ENCODE assay signal across 16 mouse cellular contexts in the genomic region with DNA sequence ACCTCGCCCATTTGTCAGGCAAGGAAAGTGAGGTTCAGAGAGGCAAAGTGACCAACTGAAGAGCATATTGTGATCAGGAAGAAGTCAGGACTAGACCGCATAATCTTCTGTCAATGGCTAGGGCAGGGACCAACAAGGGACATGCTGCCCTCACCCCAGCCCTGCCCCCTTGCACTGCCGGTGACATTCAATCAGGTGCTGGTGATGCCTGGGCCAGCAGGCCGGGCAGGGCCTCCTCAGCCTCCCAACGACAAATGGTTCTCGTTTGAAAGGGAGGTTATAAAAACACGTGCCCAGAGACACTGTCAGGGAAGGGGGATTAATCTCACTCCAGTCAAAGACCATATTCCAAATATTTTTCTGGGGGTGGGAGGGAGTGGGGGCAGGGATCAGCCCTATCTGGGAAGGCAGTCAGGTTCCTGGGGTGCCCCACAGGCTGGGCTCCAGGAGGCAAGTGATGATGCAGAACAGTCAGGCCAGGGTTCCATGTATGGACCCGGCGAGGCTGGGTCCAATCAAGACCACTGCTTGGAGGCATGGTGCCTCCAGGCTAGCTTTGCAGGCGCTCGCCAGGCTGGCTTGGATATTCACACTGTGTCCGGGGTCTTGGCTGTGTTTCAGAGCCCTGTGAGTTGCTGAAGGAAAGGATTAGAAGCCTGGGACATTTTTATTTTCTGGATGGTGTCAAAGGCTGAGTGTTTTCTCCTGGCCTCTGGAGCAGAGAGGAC.
A peak's percentile ranks its signal among the peaks of the same experiment; 100 is the strongest.
DNase-seq lines count a peak whose midpoint lies in the region; ATAC-seq and TF ChIP-seq lines count a peak whose summit lies in the region.
"Had no signal": no experiment of that assay in that cellular context is flagged by ENCODE, and none has a peak within 500 bp of the region (broad histone marks: within the 10 kb centered on the region; RNA-seq: fewer than 3 reads in every experiment).

No protein-coding gene starts in this region.

- H3K4me3 ChIP-seq in gastrocnemius, adult 2 months: no peak overlapping the region
- no peak overlapping the region for H3K4me3 ChIP-seq in midbrain, embryonic 10.5 days
- H3K4me3 ChIP-seq in midbrain, embryonic 16.5 days (ENCODE audit: low read depth, low read length): no peak overlapping the region
- no peak overlapping the region for H3K4me3 ChIP-seq in embryonic facial prominence, embryonic 13.5 days
- no peak overlapping the region for H3K4me3 ChIP-seq in limb, embryonic 14.5 days (replicated peaks; ENCODE audit: low read length)
- H3K4me3 ChIP-seq: hindbrain, embryonic 15.5 days; liver, embryonic 13.5 days had no signal

- DNase-seq in gastrocnemius, adult 2 months: peak; percentile 9
- no peak for DNase-seq in gastrocnemius, adult 18-20 months (ENCODE audit: low spot score)
- no peak for DNase-seq in midbrain, embryonic 10.5 days (ENCODE audit: low spot score)
- DNase-seq in limb, embryonic 14.5 days (ENCODE audit: low spot score): no peak
- DNase-seq in layer of hippocampus, adult 9-11 months: no peak
- DNase-seq: adrenal gland, postnatal 10 days; gastrocnemius, postnatal 25 days; heart, postnatal 10 days; kidney, postnatal 14 days; liver, embryonic 13.5 days; right cerebral cortex, adult 18-20 months; spleen, adult 18-20 months had no signal

- H3K4me1 ChIP-seq in midbrain, embryonic 10.5 days: peaks cover 54% of the 10 kb centered on the region
- peaks cover 17% of the 10 kb centered on the region for H3K4me1 ChIP-seq in midbrain, embryonic 16.5 days (ENCODE audit: control insufficient read depth, insufficient read depth, low read length)
- peaks cover 64% of the 10 kb centered on the region for H3K4me1 ChIP-seq in embryonic facial prominence, embryonic 13.5 days
- H3K4me1 ChIP-seq in limb, embryonic 14.5 days (ENCODE audit: control insufficient read depth, insufficient read depth, low read length): peaks cover 54% of the 10 kb centered on the region
- H3K4me1 ChIP-seq: liver, embryonic 13.5 days had no signal

- H3K27me3 ChIP-seq in midbrain, embryonic 10.5 days (ENCODE audit: low read depth, poor library complexity, severe bottlenecking): peaks cover 66% of the 10 kb centered on the region
- H3K27me3 ChIP-seq in midbrain, embryonic 16.5 days (ENCODE audit: control insufficient read depth, insufficient read depth, low read depth, low read length): peaks cover 6% of the 10 kb centered on the region; the same call in 1 of the 2 replicates
- peaks cover 17% of the 10 kb centered on the region for H3K27me3 ChIP-seq in embryonic facial prominence, embryonic 13.5 days
- H3K27me3 ChIP-seq in limb, embryonic 14.5 days (ENCODE audit: control insufficient read depth, insufficient read depth, low read length): 0 out of 2 replicates have a peak, but pooled peaks cover 10% of the 10 kb centered on the region

- no peak overlapping the region for H3K4me2 ChIP-seq in midbrain, embryonic 16.5 days (ENCODE audit: low read length)
- no peak overlapping the region for H3K4me2 ChIP-seq in embryonic facial prominence, embryonic 13.5 days
- H3K4me2 ChIP-seq in limb, embryonic 14.5 days (replicated peaks; ENCODE audit: low read depth, low read length, severe bottlenecking): peak overlapping the region; percentile 66
- H3K4me2 ChIP-seq: hindbrain, embryonic 15.5 days; liver, embryonic 13.5 days had no signal

- H3K9me3 ChIP-seq in midbrain, embryonic 10.5 days (replicated peaks): no peaks in the 10 kb centered on the region; the same call in 1 of the 2 replicates
- no peaks in the 10 kb centered on the region for H3K9me3 ChIP-seq in midbrain, embryonic 16.5 days (replicated peaks; ENCODE audit: control insufficient read depth, low read length, poor library complexity, severe bottlenecking)
- no peaks in the 10 kb centered on the region for H3K9me3 ChIP-seq in embryonic facial prominence, embryonic 13.5 days
- 0 out of 2 replicates have a peak, but pooled peaks cover 4% of the 10 kb centered on the region for H3K9me3 ChIP-seq in limb, embryonic 14.5 days (ENCODE audit: control insufficient read depth, low read length)
- H3K9me3 ChIP-seq: hindbrain, embryonic 15.5 days; liver, embryonic 13.5 days had no signal

- no peak overlapping the region for H3K27ac ChIP-seq in gastrocnemius, adult 2 months
- peak overlapping the region; percentile 49 for H3K27ac ChIP-seq in midbrain, embryonic 10.5 days (replicated peaks)
- no peak overlapping the region for H3K27ac ChIP-seq in midbrain, embryonic 16.5 days (ENCODE audit: low read length)
- peak overlapping the region; percentile 91 for H3K27ac ChIP-seq in embryonic facial prominence, embryonic 13.5 days
- H3K27ac ChIP-seq in limb, embryonic 14.5 days (replicated peaks; ENCODE audit: low read depth, low read length): peak overlapping the region; percentile 95
- H3K27ac ChIP-seq: hindbrain, embryonic 15.5 days; liver, embryonic 13.5 days had no signal

- TF ChIP-seq POLR2A in limb, embryonic 14.5 days (IDR thresholded peaks at IDR 0.05; ENCODE audit: borderline replicate concordance, extremely low read depth, insufficient read depth, insufficient read length): no peak

- 57% methylated on average over 12 of the region's 12 CpGs for WGBS in midbrain, embryonic 10.5 days
- 51% methylated on average over 12 of the region's 12 CpGs for WGBS in midbrain, embryonic 16.5 days
- 21% methylated on average over 12 of the region's 12 CpGs for WGBS in embryonic facial prominence, embryonic 13.5 days
- 19% methylated on average over 12 of the region's 12 CpGs for WGBS in limb, embryonic 14.5 days

- H3K9ac ChIP-seq in midbrain, embryonic 16.5 days (ENCODE audit: low read depth, low read length): no peak overlapping the region
- H3K9ac ChIP-seq in embryonic facial prominence, embryonic 13.5 days: 0 out of 2 replicates have a peak overlapping the region, but pooled peaks have one; percentile 40
- no peak overlapping the region for H3K9ac ChIP-seq in limb, embryonic 14.5 days (ENCODE audit: low read depth, low read length, severe bottlenecking)
- H3K9ac ChIP-seq: hindbrain, embryonic 15.5 days; liver, embryonic 13.5 days had no signal

- ATAC-seq in midbrain, embryonic 16.5 days: no peak
- no peak for ATAC-seq in embryonic facial prominence, embryonic 13.5 days (ENCODE audit: insufficient number of reproducible peaks, insufficient read depth, low FRiP score, low TSS enrichment, low read depth)
- ATAC-seq in limb, embryonic 14.5 days (ENCODE audit: low FRiP score, low read depth): no peak; the same call in 1 of the 2 replicates
- ATAC-seq: intestine, postnatal 0 days had no signal

- no peaks in the 10 kb centered on the region for H3K36me3 ChIP-seq in midbrain, embryonic 10.5 days
- H3K36me3 ChIP-seq in midbrain, embryonic 16.5 days (ENCODE audit: control insufficient read depth, insufficient read depth, low read length): no peaks in the 10 kb centered on the region
- no peaks in the 10 kb centered on the region for H3K36me3 ChIP-seq in embryonic facial prominence, embryonic 13.5 days
- no peaks in the 10 kb centered on the region for H3K36me3 ChIP-seq in limb, embryonic 14.5 days (ENCODE audit: control insufficient read depth, insufficient read depth, low read length)
- H3K36me3 ChIP-seq: hindbrain, embryonic 15.5 days; liver, embryonic 13.5 days had no signal

- intact Hi-C loops in gastrocnemius, adult 2 months (cut with DNase I): no loop called here

- no peak for TF ChIP-seq CTCF in gastrocnemius, adult 2 months (IDR thresholded peaks at IDR 0.05)

Comparison
In these comparisons a context has a peak if more than half of its experiments do, and no peak if none do; other contexts are left out.
1. H3K27ac ChIP-seq: peak in midbrain, embryonic 10.5 days (single experiment), embryonic facial prominence, embryonic 13.5 days (single experiment) and limb, embryonic 14.5 days (single experiment); none in gastrocnemius, adult 2 months (single experiment) and midbrain, embryonic 16.5 days (single experiment).